In the genomic region with DNA sequence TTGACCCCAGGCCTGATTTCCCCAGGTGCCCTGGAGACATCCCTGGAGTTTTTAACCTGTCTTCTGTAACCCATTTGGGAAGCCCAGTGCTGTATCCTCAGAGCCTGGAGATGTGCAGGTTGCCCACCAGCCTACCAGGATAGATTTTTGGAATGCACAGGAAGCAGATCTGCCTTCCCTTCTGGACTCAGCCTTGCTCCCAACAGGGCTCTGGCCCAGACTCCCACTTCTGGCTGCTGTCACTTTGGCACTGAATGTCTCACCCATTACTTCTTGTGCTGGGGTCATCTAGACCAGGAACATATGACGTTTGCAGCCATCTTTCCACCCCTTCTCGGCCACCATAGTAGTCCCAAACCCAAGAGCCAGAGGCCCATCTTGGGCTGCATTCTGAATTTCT, we compare ENCODE assay signal across 19 mouse cellular contexts. TPM values are rescaled to one million over a fixed set of nuclear protein-coding genes. Genes with fewer than 3 reads are reported as not detected.
DNase-seq lines count a peak whose midpoint lies in the region; ATAC-seq lines count a peak whose summit lies in the region.
"Had no signal": no experiment of that assay in that cellular context is flagged by ENCODE, and none has a peak within 500 bp of the region (broad histone marks: within the 10 kb centered on the region; RNA-seq: fewer than 3 reads in every experiment).

No protein-coding gene starts in this region.

- no peak overlapping the region for H3K4me3 ChIP-seq in hindbrain, embryonic 13.5 days
- no peak overlapping the region for H3K4me3 ChIP-seq in hindbrain, embryonic 14.5 days (replicated peaks; ENCODE audit: low read length)
- H3K4me3 ChIP-seq in liver, embryonic 16.5 days (ENCODE audit: low read depth, low read length): no peak overlapping the region
- H3K4me3 ChIP-seq in intestine, embryonic 16.5 days (ENCODE audit: low read length): no peak overlapping the region
- H3K4me3 ChIP-seq: embryonic facial prominence, embryonic 10.5 days; forebrain, embryonic 15.5 days; heart, adult 2 months; limb, embryonic 15.5 days had no signal

- peaks cover 3% of the 10 kb centered on the region; the same call in 1 of the 2 replicates for H3K36me3 ChIP-seq in hindbrain, embryonic 13.5 days
- H3K36me3 ChIP-seq in hindbrain, embryonic 14.5 days (replicated peaks; ENCODE audit: control insufficient read depth, insufficient read depth): no peaks in the 10 kb centered on the region
- peaks cover under 1% of the 10 kb centered on the region for H3K36me3 ChIP-seq in liver, embryonic 16.5 days (ENCODE audit: control insufficient read depth, insufficient read depth)
- H3K36me3 ChIP-seq in intestine, embryonic 16.5 days (ENCODE audit: control insufficient read depth, insufficient read depth, low read length): no peaks in the 10 kb centered on the region
- H3K36me3 ChIP-seq: forebrain, embryonic 15.5 days had no signal

- 0 out of 2 replicates have a peak overlapping the region, but pooled peaks have one; percentile 18 for H3K27ac ChIP-seq in hindbrain, embryonic 13.5 days
- H3K27ac ChIP-seq in hindbrain, embryonic 14.5 days: no peak overlapping the region
- H3K27ac ChIP-seq in liver, embryonic 16.5 days (ENCODE audit: low read length): peak overlapping the region; percentile 99
- H3K27ac ChIP-seq in intestine, embryonic 16.5 days (ENCODE audit: low read length): no peak overlapping the region
- H3K27ac ChIP-seq: forebrain, embryonic 15.5 days; heart, adult 2 months; limb, embryonic 15.5 days had no signal

- H3K4me1 ChIP-seq in hindbrain, embryonic 13.5 days (replicated peaks): peaks cover 31% of the 10 kb centered on the region
- H3K4me1 ChIP-seq in hindbrain, embryonic 14.5 days (replicated peaks; ENCODE audit: control insufficient read depth, insufficient read depth, low read length): no peaks in the 10 kb centered on the region
- H3K4me1 ChIP-seq in liver, embryonic 16.5 days (ENCODE audit: control insufficient read depth, low read depth, low read length): peaks cover 93% of the 10 kb centered on the region
- H3K4me1 ChIP-seq in intestine, embryonic 16.5 days (ENCODE audit: control insufficient read depth, insufficient read depth, low read length): no peaks in the 10 kb centered on the region
- H3K4me1 ChIP-seq: forebrain, embryonic 15.5 days had no signal

- H3K9ac ChIP-seq in hindbrain, embryonic 13.5 days: no peak overlapping the region
- no peak overlapping the region for H3K9ac ChIP-seq in hindbrain, embryonic 14.5 days
- peak overlapping the region; percentile 75 for H3K9ac ChIP-seq in liver, embryonic 16.5 days (ENCODE audit: low read depth, low read length)
- no peak overlapping the region for H3K9ac ChIP-seq in intestine, embryonic 16.5 days (ENCODE audit: low read depth, low read length)
- H3K9ac ChIP-seq: forebrain, embryonic 15.5 days; limb, embryonic 15.5 days had no signal

- WGBS in hindbrain, embryonic 13.5 days: 87% methylated on average over 2 of the region's 2 CpGs
- WGBS in hindbrain, embryonic 14.5 days: 91% methylated on average over 2 of the region's 2 CpGs
- 87% methylated on average over 2 of the region's 2 CpGs for WGBS in liver, embryonic 16.5 days (ENCODE audit: insufficient replicate concordance)
- 81% methylated on average over 2 of the region's 2 CpGs for WGBS in intestine, embryonic 16.5 days

- DNase-seq in hindbrain, embryonic 14.5 days (ENCODE audit: low spot score): no peak
- DNase-seq in cerebellum, adult 9-10 months: peak; percentile 71
- DNase-seq in cerebellum, postnatal 25 days: peak; percentile 72 to 74
- no peak for DNase-seq in kidney, adult 9 months
- DNase-seq: gastrocnemius, postnatal 25 days; heart, adult 2 months; kidney, adult 2 months; kidney, postnatal 4 days; right cerebral cortex, postnatal 4 days; thymus, postnatal 25 days had no signal

- no peak for ATAC-seq in hindbrain, embryonic 13.5 days (ENCODE audit: low FRiP score)
- ATAC-seq in hindbrain, embryonic 14.5 days (ENCODE audit: low FRiP score): no peak
- no peak for ATAC-seq in liver, embryonic 16.5 days (ENCODE audit: low read depth)
- no peak for ATAC-seq in intestine, embryonic 16.5 days
- ATAC-seq: forebrain, embryonic 15.5 days; lung, postnatal 0 days had no signal

- H3K9me3 ChIP-seq in hindbrain, embryonic 13.5 days: no peaks in the 10 kb centered on the region
- no peaks in the 10 kb centered on the region for H3K9me3 ChIP-seq in hindbrain, embryonic 14.5 days (ENCODE audit: control insufficient read depth, low read length)
- H3K9me3 ChIP-seq in liver, embryonic 16.5 days (replicated peaks; ENCODE audit: control insufficient read depth, low read length): no peaks in the 10 kb centered on the region
- no peaks in the 10 kb centered on the region for H3K9me3 ChIP-seq in intestine, embryonic 16.5 days (ENCODE audit: control insufficient read depth, low read length)
- H3K9me3 ChIP-seq: embryonic facial prominence, embryonic 10.5 days; forebrain, embryonic 15.5 days; limb, embryonic 15.5 days had no signal

- no peaks in the 10 kb centered on the region for H3K27me3 ChIP-seq in hindbrain, embryonic 13.5 days
- no peaks in the 10 kb centered on the region for H3K27me3 ChIP-seq in hindbrain, embryonic 14.5 days (ENCODE audit: control insufficient read depth, insufficient read depth, low read length)
- H3K27me3 ChIP-seq in liver, embryonic 16.5 days (ENCODE audit: control insufficient read depth, insufficient read depth, low read depth, low read length): no peaks in the 10 kb centered on the region
- H3K27me3 ChIP-seq in intestine, embryonic 16.5 days (replicated peaks; ENCODE audit: control insufficient read depth, insufficient read depth, low read length): no peaks in the 10 kb centered on the region
- H3K27me3 ChIP-seq: forebrain, embryonic 15.5 days; limb, embryonic 15.5 days had no signal

- H3K4me2 ChIP-seq in hindbrain, embryonic 13.5 days: no peak overlapping the region
- H3K4me2 ChIP-seq in hindbrain, embryonic 14.5 days (replicated peaks): no peak overlapping the region
- peak overlapping the region; percentile 25 for H3K4me2 ChIP-seq in liver, embryonic 16.5 days (ENCODE audit: low read depth, low read length)
- no peak overlapping the region for H3K4me2 ChIP-seq in intestine, embryonic 16.5 days (ENCODE audit: low read depth, low read length)
- H3K4me2 ChIP-seq: forebrain, embryonic 15.5 days; limb, embryonic 15.5 days; midbrain, embryonic 11.5 days had no signal

RNA-seq across cellular contexts. Expression of a gene that starts 10.8 kb away (rescaled TPM):
- polyA plus RNA-seq in hindbrain, embryonic 13.5 days (2015; fragmentation: Nextera tagmentation; extraction: Ambion mirVana): 57.0 and 59.6 TPM in 2 replicates
- 77.3 and 95.0 TPM in 2 replicates for polyA plus RNA-seq in hindbrain, embryonic 14.5 days (2014; fragmentation: Nextera tagmentation; extraction: Ambion mirVana)
- 59.4 and 64.7 TPM in 2 replicates for polyA plus RNA-seq in liver, embryonic 16.5 days (2015; fragmentation: Nextera tagmentation; extraction: Ambion mirVana)
- 13.2 and 15.5 TPM in 2 replicates for polyA plus RNA-seq in intestine, embryonic 16.5 days (2015; fragmentation: Nextera tagmentation; extraction: Ambion mirVana)

RNA-seq across cellular contexts. Expression of a gene that starts 58.7 kb away (rescaled TPM):
- polyA plus RNA-seq in hindbrain, embryonic 13.5 days (2015; fragmentation: Nextera tagmentation; extraction: Ambion mirVana): 0.06 and 0.13 TPM in 2 replicates
- 0.16 and 0.33 TPM in 2 replicates for polyA plus RNA-seq in hindbrain, embryonic 14.5 days (2014; fragmentation: Nextera tagmentation; extraction: Ambion mirVana)
- polyA plus RNA-seq in liver, embryonic 16.5 days (2015; fragmentation: Nextera tagmentation; extraction: Ambion mirVana): 0.63 and 0.67 TPM in 2 replicates
- 1.1 and 2.4 TPM in 2 replicates for polyA plus RNA-seq in intestine, embryonic 16.5 days (2015; fragmentation: Nextera tagmentation; extraction: Ambion mirVana)
- polyA plus RNA-seq: embryonic facial prominence, embryonic 10.5 days; heart, adult 2 months; neural tube, embryonic 11.5 days had no signal

Comparison
In these comparisons a context has a peak if more than half of its experiments do, and no peak if none do; other contexts are left out.
1. H3K27ac ChIP-seq: peak in hindbrain, embryonic 13.5 days (single experiment) and liver, embryonic 16.5 days (single experiment); none in hindbrain, embryonic 14.5 days (single experiment) and intestine, embryonic 16.5 days (single experiment).
2. DNase-seq: peak in cerebellum, adult 9-10 months (single experiment) and cerebellum, postnatal 25 days (2 of 2); none in hindbrain, embryonic 14.5 days (single experiment) and kidney, adult 9 months (single experiment).